Mouse (Mus musculus): Measurements from ENCODE around the gene Ric1. TPM values are rescaled to one million over a fixed set of nuclear protein-coding genes. Genes with fewer than 3 reads are reported as not detected.

Gene Ric1
- polyA plus RNA-seq, 1 experiment, result 28.9 TPM

GRCm38 (mm10) chr19:29496001-29496597, 26.0 kb upstream of the Ric1 start:
- TF ChIP-seq POLR2A (IDR thresholded peaks at IDR 0.05; ENCODE audit: extremely low read depth, insufficient read depth, low read length), result no peak
- no peak for TF ChIP-seq CTCF (IDR thresholded peaks at IDR 0.05; ENCODE audit: extremely low read depth, insufficient read depth, low read length)
- H3K27ac ChIP-seq (ENCODE audit: insufficient read depth, low read length), result no peak overlapping the region
- no peaks in the 10 kb centered on the region for H3K4me1 ChIP-seq (ENCODE audit: control insufficient read depth, insufficient read depth, low read length)
- H3K4me3 ChIP-seq (ENCODE audit: insufficient read depth, low read length), result no peak overlapping the region

GRCm38 (mm10) chr19:29496786-29497557, 25.1 kb upstream of the Ric1 start:
- no peak overlapping the region for H3K27ac ChIP-seq (ENCODE audit: insufficient read depth, low read length)
- H3K4me3 ChIP-seq (ENCODE audit: insufficient read depth, low read length), result no peak overlapping the region
- TF ChIP-seq POLR2A (IDR thresholded peaks at IDR 0.05; ENCODE audit: extremely low read depth, insufficient read depth, low read length) (no peak), CTCF (IDR thresholded peaks at IDR 0.05; ENCODE audit: extremely low read depth, insufficient read depth, low read length) (no peak)
- no peaks in the 10 kb centered on the region for H3K4me1 ChIP-seq (ENCODE audit: control insufficient read depth, insufficient read depth, low read length)

GRCm38 (mm10) chr19:29497874-29498273, 24.2 kb upstream of the Ric1 start:
- H3K4me1 ChIP-seq (ENCODE audit: control insufficient read depth, insufficient read depth, low read length), result no peaks in the 10 kb centered on the region
- no peak overlapping the region for H3K27ac ChIP-seq (ENCODE audit: insufficient read depth, low read length)
- no peak overlapping the region for H3K4me3 ChIP-seq (ENCODE audit: insufficient read depth, low read length)
- no peak for TF ChIP-seq CTCF (IDR thresholded peaks at IDR 0.05; ENCODE audit: extremely low read depth, insufficient read depth, low read length)
- no peak for TF ChIP-seq POLR2A (IDR thresholded peaks at IDR 0.05; ENCODE audit: extremely low read depth, insufficient read depth, low read length)

- no peak for TF ChIP-seq CTCF (IDR thresholded peaks at IDR 0.05; ENCODE audit: extremely low read depth, insufficient read depth, low read length)
- TF ChIP-seq POLR2A (IDR thresholded peaks at IDR 0.05; ENCODE audit: extremely low read depth, insufficient read depth, low read length), result no peak
- Histone ChIP-seq H3K27ac (ENCODE audit: insufficient read depth, low read length) (no peak overlapping the region), H3K4me1 (ENCODE audit: control insufficient read depth, insufficient read depth, low read length) (no peaks in the 10 kb centered on the region), H3K4me3 (ENCODE audit: insufficient read depth, low read length) (no peak overlapping the region)
Observed at GRCm38 (mm10) chr19:29498842-29499456, 23.1 kb upstream of the Ric1 start.

GRCm38 (mm10) chr19:29500333-29500732, 21.7 kb upstream of the Ric1 start:
- no peak overlapping the region for H3K27ac ChIP-seq (ENCODE audit: insufficient read depth, low read length)
- H3K4me1 ChIP-seq (ENCODE audit: control insufficient read depth, insufficient read depth, low read length), result no peaks in the 10 kb centered on the region
- H3K4me3 ChIP-seq (ENCODE audit: insufficient read depth, low read length), result no peak overlapping the region
- TF ChIP-seq POLR2A (IDR thresholded peaks at IDR 0.05; ENCODE audit: extremely low read depth, insufficient read depth, low read length), result no peak
- no peak for TF ChIP-seq CTCF (IDR thresholded peaks at IDR 0.05; ENCODE audit: extremely low read depth, insufficient read depth, low read length)

GRCm38 (mm10) chr19:29501106-29501505, 21.0 kb upstream of the Ric1 start:
- H3K4me1 ChIP-seq (ENCODE audit: control insufficient read depth, insufficient read depth, low read length), result no peaks in the 10 kb centered on the region
- no peak overlapping the region for H3K27ac ChIP-seq (ENCODE audit: insufficient read depth, low read length)
- H3K4me3 ChIP-seq (ENCODE audit: insufficient read depth, low read length), result peak overlapping the region; percentile 19

GRCm38 (mm10) chr19:29501507-29501906, 20.6 kb upstream of the Ric1 start:
- Histone ChIP-seq H3K4me1 (ENCODE audit: control insufficient read depth, insufficient read depth, low read length) (no peaks in the 10 kb centered on the region), H3K27ac (ENCODE audit: insufficient read depth, low read length) (no peak overlapping the region), H3K4me3 (ENCODE audit: insufficient read depth, low read length) (peak overlapping the region; percentile 19; the same call in 1 of the 2 replicates)
- TF ChIP-seq POLR2A (IDR thresholded peaks at IDR 0.05; ENCODE audit: extremely low read depth, insufficient read depth, low read length) (no peak), CTCF (IDR thresholded peaks at IDR 0.05; ENCODE audit: extremely low read depth, insufficient read depth, low read length) (peak; percentile 95)

More at GRCm38 (mm10) chr19:29501106-29501505, 21.0 kb upstream of the Ric1 start:
- TF ChIP-seq CTCF (IDR thresholded peaks at IDR 0.05; ENCODE audit: extremely low read depth, insufficient read depth, low read length) (peak; percentile 40; the same call in 1 of the 2 replicates), POLR2A (IDR thresholded peaks at IDR 0.05; ENCODE audit: extremely low read depth, insufficient read depth, low read length) (no peak)

GRCm38 (mm10) chr19:29504131-29504530, 18.0 kb upstream of the Ric1 start:
- no peak overlapping the region for H3K4me3 ChIP-seq (ENCODE audit: insufficient read depth, low read length)
- TF ChIP-seq POLR2A (IDR thresholded peaks at IDR 0.05; ENCODE audit: extremely low read depth, insufficient read depth, low read length), result no peak
- no peak for TF ChIP-seq CTCF (IDR thresholded peaks at IDR 0.05; ENCODE audit: extremely low read depth, insufficient read depth, low read length)
- no peaks in the 10 kb centered on the region for H3K4me1 ChIP-seq (ENCODE audit: control insufficient read depth, insufficient read depth, low read length)
- no peak overlapping the region for H3K27ac ChIP-seq (ENCODE audit: insufficient read depth, low read length)

GRCm38 (mm10) chr19:29505617-29506016, 16.5 kb upstream of the Ric1 start:
- Histone ChIP-seq H3K27ac (ENCODE audit: insufficient read depth, low read length) (no peak overlapping the region), H3K4me1 (ENCODE audit: control insufficient read depth, insufficient read depth, low read length) (no peaks in the 10 kb centered on the region), H3K4me3 (ENCODE audit: insufficient read depth, low read length) (no peak overlapping the region)
- TF ChIP-seq POLR2A (IDR thresholded peaks at IDR 0.05; ENCODE audit: extremely low read depth, insufficient read depth, low read length) (no peak), CTCF (IDR thresholded peaks at IDR 0.05; ENCODE audit: extremely low read depth, insufficient read depth, low read length) (no peak)
